Mouse (Mus musculus) heart, postnatal 0 days (tissue): ENCODE measurements at regions not wholly inside any gene's neighbourhood (a gene's known extent, or its start where the extent isn't known, plus 50 kb on each side); places are given as distances from the start of the nearest gene placed in this dataset.
"Not testable (repeated sequence)": the region's sequence is repeated elsewhere in the genome, so short reads cannot be mapped to it uniquely, and the experiment has no call there.

ENCODE experiments used
- ATAC-seq: fragments of 200-750 bp; cut with Nextera tagmentation; 2 replicates; pipeline ENCODE4 v1.8.0; 2017; ENCODE audit warnings: low read depth, moderate number of reproducible peaks, moderate library complexity; ENCODE audit not compliant: insufficient read depth
- DNase-seq: peaks from one replicate; pipeline ENCODE4 v3.0.0-alpha.2; 2016; ENCODE audit warnings: low spot score
- H3K27ac ChIP-seq: fragments of 300-500 bp; sonication (generic); 2 replicates; pipeline ENCODE4 v1.5.1; 2014; ENCODE audit warnings: low read depth, mild to moderate bottlenecking
- H3K27me3 ChIP-seq: fragments of 300-500 bp; sonication (generic); 2 replicates; pipeline ENCODE4 v1.6.1; 2014; ENCODE audit warnings: low read length, mixed read lengths; ENCODE audit not compliant: control insufficient read depth, insufficient read depth
- H3K36me3 ChIP-seq: fragments of 300-500 bp; sonication (generic); replicated peaks from 2 replicates; pipeline ENCODE4 v1.6.1; 2014; ENCODE audit warnings: low read length, mixed read lengths; ENCODE audit not compliant: control insufficient read depth, insufficient read depth
- H3K4me1 ChIP-seq: fragments of 300-500 bp; sonication (generic); 2 replicates; pipeline ENCODE4 v1.6.1; 2014; ENCODE audit warnings: antibody characterized with exemption; ENCODE audit not compliant: control insufficient read depth, insufficient read depth
- H3K4me2 ChIP-seq: fragments of 300-500 bp; sonication (generic); 2 replicates; pipeline ENCODE4 v1.6.1; 2014; ENCODE audit warnings: low read depth, mild to moderate bottlenecking, low read length, moderate library complexity
- H3K4me3 ChIP-seq: fragments of 300-500 bp; sonication (generic); 2 replicates; pipeline ENCODE4 v1.5.1; 2014; ENCODE audit warnings: low read depth, low read length
- H3K9ac ChIP-seq: fragments of 300-500 bp; sonication (generic); replicated peaks from 2 replicates; pipeline ENCODE4 v1.6.1; 2014; ENCODE audit warnings: low read depth, low read length, mixed read lengths
- H3K9me3 ChIP-seq: fragments of 300-500 bp; sonication (generic); replicated peaks from 2 replicates; pipeline ENCODE4 v1.6.1; 2016; ENCODE audit warnings: low read length; ENCODE audit not compliant: control insufficient read depth
- CTCF ChIP-seq: IDR thresholded peaks from 2 replicates; pipeline ENCODE4 v1.5.1; 2016; ENCODE audit warnings: antibody characterized with exemption, control low read depth, low read depth
- EP300 ChIP-seq: IDR thresholded peaks from 2 replicates; pipeline ENCODE4 v1.6.1; 2016; ENCODE audit warnings: antibody characterized with exemption, low read depth
- WGBS: fragments of 180-500 bp; shearing (Covaris S2); extraction: QIAGEN DNeasy Blood & Tissue Kit; methylation state at CpG from one replicate; pipeline ENCODE4 v1.1.7; 2014; 5-methylcytosine and 5-hydroxymethylcytosine counted together

GRCm38 (mm10) chr10:85749549-85749948 lies 79.7 kb upstream of the Pwp1 start:
- not testable (repeated sequence) for H3K4me3 ChIP-seq, H3K4me2 ChIP-seq, ATAC-seq, H3K36me3 ChIP-seq, DNase-seq, H3K9me3 ChIP-seq, H3K27ac ChIP-seq, H3K27me3 ChIP-seq, H3K4me1 ChIP-seq, H3K9ac ChIP-seq
- WGBS = 68% methylated on average over 2 of the region's 2 CpGs

GRCm38 (mm10) chr10:85775035-85775434 lies 54.3 kb upstream of the Pwp1 start:
- Histone ChIP-seq H3K36me3 (no peaks in the 10 kb centered on the region), H3K27me3 (no peaks in the 10 kb centered on the region), H3K27ac (no peak overlapping the region), H3K4me3 (no peak overlapping the region), H3K4me1 (no peaks in the 10 kb centered on the region), H3K9ac (no peak overlapping the region), H3K9me3 (no peaks in the 10 kb centered on the region), H3K4me2 (no peak overlapping the region)
- TF ChIP-seq CTCF (no peak), EP300 (no peak)
- ATAC-seq (no peak), DNase-seq (no peak)
- WGBS = 79% methylated on average over 1 of the region's 1 CpGs
